Comparison of ENCODE assay signal across 7 mouse cellular contexts in genomic region chr4:83314922-83315881, GRCm38 (mm10). TPM values are rescaled to one million over a fixed set of nuclear protein-coding genes. Genes with fewer than 3 reads are reported as not detected.
A peak's percentile ranks its signal among the peaks of the same experiment; 100 is the strongest.
DNase-seq lines count a peak whose midpoint lies in the region; ATAC-seq and TF ChIP-seq lines count a peak whose summit lies in the region.

No protein-coding gene starts in this region.

- TF ChIP-seq CTCF in olfactory bulb, adult 2 months (IDR thresholded peaks at IDR 0.05; ENCODE audit: insufficient read depth, low read depth, low read length): no peak

- WGBS in limb, embryonic 14.5 days: 54% methylated on average over 13 of the region's 13 CpGs
- WGBS in olfactory bulb, adult 2 months: 56% methylated on average over 13 of the region's 13 CpGs

- H3K4me3 ChIP-seq in limb, embryonic 14.5 days (replicated peaks; ENCODE audit: low read length): no peak overlapping the region
- no peak overlapping the region; the same call in 1 of the 2 replicates for H3K4me3 ChIP-seq in olfactory bulb, adult 2 months (ENCODE audit: insufficient read depth, low read depth, low read length)

- H3K9me3 ChIP-seq in limb, embryonic 14.5 days (ENCODE audit: control insufficient read depth, low read length): no peaks in the 10 kb centered on the region

- TF ChIP-seq POLR2A in limb, embryonic 14.5 days (IDR thresholded peaks at IDR 0.05; ENCODE audit: borderline replicate concordance, extremely low read depth, insufficient read depth, insufficient read length): no peak
- TF ChIP-seq POLR2A in olfactory bulb, adult 2 months (IDR thresholded peaks at IDR 0.05; ENCODE audit: insufficient read depth, low read depth, low read length): no peak

- H3K27ac ChIP-seq in limb, embryonic 14.5 days (replicated peaks; ENCODE audit: low read depth, low read length): no peak overlapping the region
- peak overlapping the region; percentile 40; the same call in 1 of the 2 replicates for H3K27ac ChIP-seq in olfactory bulb, adult 2 months (ENCODE audit: insufficient read depth, low read depth, low read length)

- peak; percentile 23 for DNase-seq in ovary, postnatal 36 days (ENCODE audit: low spot score)
- DNase-seq in ovary, adult 18-20 months (ENCODE audit: low spot score): no peak
- peak; percentile 60 for DNase-seq in adrenal gland, postnatal 10 days
- DNase-seq in heart, adult 8-10 months (ENCODE audit: low spot score): peak; percentile 48
- DNase-seq in limb, embryonic 14.5 days (ENCODE audit: low spot score): no peak
- no peak for DNase-seq in right cerebral cortex, adult 2 months (ENCODE audit: low spot score in 2 of 2)

- H3K4me1 ChIP-seq in limb, embryonic 14.5 days (ENCODE audit: control insufficient read depth, insufficient read depth, low read length): no peaks in the 10 kb centered on the region; the same call in 1 of the 2 replicates
- H3K4me1 ChIP-seq in olfactory bulb, adult 2 months (ENCODE audit: control insufficient read depth, insufficient read depth, low read length): peaks cover 6% of the 10 kb centered on the region

- no peak overlapping the region for H3K9ac ChIP-seq in limb, embryonic 14.5 days (ENCODE audit: low read depth, low read length, severe bottlenecking)

- H3K27me3 ChIP-seq in limb, embryonic 14.5 days (ENCODE audit: control insufficient read depth, insufficient read depth, low read length): no peaks in the 10 kb centered on the region

- H3K36me3 ChIP-seq in limb, embryonic 14.5 days (ENCODE audit: control insufficient read depth, insufficient read depth, low read length): no peaks in the 10 kb centered on the region

- no peak overlapping the region for H3K4me2 ChIP-seq in limb, embryonic 14.5 days (replicated peaks; ENCODE audit: low read depth, low read length, severe bottlenecking)

- peak; percentile 23; the same call in 1 of the 2 replicates for ATAC-seq in limb, embryonic 14.5 days (ENCODE audit: low FRiP score, low read depth)

RNA-seq across cellular contexts. Expression of gene Ttc39b, which starts 8.9 kb away (rescaled TPM):
- total RNA-seq in adrenal gland, postnatal 10 days (2021): 10 to 100 TPM; 16.4 to 17.0 TPM
- total RNA-seq in heart, adult 8-10 months (2022): 10 to 100 TPM; 18.5 to 23.7 (median 20.8) TPM
- 2.6 and 3.0 TPM in 2 replicates for polyA plus RNA-seq in limb, embryonic 14.5 days (2012; rRNA removed)
- polyA plus RNA-seq in limb, embryonic 14.5 days (2014; fragmentation: Nextera tagmentation; extraction: Ambion mirVana): 3.1 and 4.9 TPM in 2 replicates
- polyA plus RNA-seq in olfactory bulb, adult 2 months (2012; ENCODE audit: insufficient read depth, insufficient read length, low replicate concordance, missing spikeins): not detected in 2 replicates

Comparison
In these comparisons a context has a peak if more than half of its experiments do, and no peak if none do; other contexts are left out.
1. DNase-seq: peak in ovary, postnatal 36 days (single experiment), adrenal gland, postnatal 10 days (single experiment) and heart, adult 8-10 months (single experiment); none in ovary, adult 18-20 months (single experiment), limb, embryonic 14.5 days (single experiment) and right cerebral cortex, adult 2 months (0 of 2).